10 mouse cellular contexts compared by ENCODE assay signal in genomic region chr6:149260801-149261239, GRCm38 (mm10). TPM values are rescaled to one million over a fixed set of nuclear protein-coding genes. Genes with fewer than 3 reads are reported as not detected.
DNase-seq lines count a peak whose midpoint lies in the region; TF ChIP-seq lines count a peak whose summit lies in the region.
"Had no signal": no experiment of that assay in that cellular context is flagged by ENCODE, and none has a peak within 500 bp of the region (broad histone marks: within the 10 kb centered on the region; RNA-seq: fewer than 3 reads in every experiment).

No protein-coding gene starts in this region.

- H3K79me3 ChIP-seq in C2C12 (ENCODE audit: low read depth) = no peaks in the 10 kb centered on the region

- TF ChIP-seq CTCF in C2C12 (IDR thresholded peaks at IDR 0.05; ENCODE audit: control insufficient read depth, insufficient read depth, insufficient read length) = no peak

- H3K36me3 ChIP-seq in C2C12 (ENCODE audit: control insufficient read depth, insufficient read depth) = no peaks in the 10 kb centered on the region
- H3K36me3 ChIP-seq in macrophage (ENCODE audit: inconsistent target) = no peaks in the 10 kb centered on the region
- H3K36me3 ChIP-seq: neural tube, embryonic 13.5 days had no signal

- intact Hi-C loops in left cerebral cortex, postnatal 10 days (cut with DNase I) = no loop called here

- no peak overlapping the region for H3ac ChIP-seq in C2C12 (ENCODE audit: control insufficient read depth, insufficient read length, low read depth)

- WGBS in macrophage (ENCODE audit: missing documents) = 43% methylated on average over 3 of the region's 3 CpGs

- H3K79me2 ChIP-seq in C2C12 (ENCODE audit: control insufficient read depth, insufficient read depth) (no peaks in the 10 kb centered on the region), macrophage (ENCODE audit: inconsistent target) (no peaks in the 10 kb centered on the region)

- H3K4me3 ChIP-seq in C2C12 (ENCODE audit: insufficient read depth, poor library complexity, severe bottlenecking) (no peak overlapping the region), macrophage (ENCODE audit: inconsistent target) (no peak overlapping the region)
- H3K4me3 ChIP-seq: neural tube, embryonic 13.5 days had no signal

- no peaks in the 10 kb centered on the region for H3K27me3 ChIP-seq in C2C12 (ENCODE audit: control insufficient read depth, insufficient read depth, insufficient read length)
- H3K27me3 ChIP-seq: neural tube, embryonic 13.5 days had no signal

- H3K27ac ChIP-seq in macrophage = peak overlapping the region; percentile 64
- H3K27ac ChIP-seq: neural tube, embryonic 13.5 days had no signal

- DNase-seq in MEL-GATA-1-ER (ENCODE audit: extremely low read depth, low read depth) = peak; percentile 21
- peak; percentile 90 for DNase-seq in fibroblast of lung, adult 2 months (ENCODE audit: low read depth)
- DNase-seq in left cerebral cortex, postnatal 10 days (ENCODE audit: extremely low spot score in 1 of 2, low spot score in 2 of 2) = no peak
- no peak for DNase-seq in T-cell, adult 2 months (ENCODE audit: low spot score)
- DNase-seq in retina, embryonic 14.5 days (ENCODE audit: low spot score) = no peak
- DNase-seq in heart, postnatal 4 days = no peak
- DNase-seq: gastrocnemius, postnatal 10 days had no signal

TF ChIP-seq in C2C12, 6 proteins besides CTCF, POLR2A, EP300 and RAD21:
- TF ChIP-seq CEBPB (IDR thresholded peaks at IDR 0.05; ENCODE audit: low read depth) (peak; percentile 92), MYOG (IDR thresholded peaks at IDR 0.05; ENCODE audit: control insufficient read depth, extremely low read depth, insufficient read length) (no peak), USF1 (IDR thresholded peaks at IDR 0.05; ENCODE audit: low read depth) (peak; percentile 20), FOSL1 (IDR thresholded peaks at IDR 0.05; ENCODE audit: insufficient read depth, low read length, poor library complexity, severe bottlenecking) (no peak)
TF ChIP-seq in C2C12: peak in this region for 2.

RNA-seq across cellular contexts. Expression of gene Resf1, which starts 48.4 kb away (rescaled TPM):
- polyA plus RNA-seq in C2C12 (2012; fragmentation: generic; extraction: Trizol) (4.3 TPM), macrophage (2018) (17.9 to 42.9 TPM (median 39.0 TPM) in 3 replicates)
- 1,000 to 10,000 TPM in 2 of 26 experiments, 100 to 1,000 TPM in 24; 240 to 1,192 (median 525) TPM for total RNA-seq in macrophage (2018; cell fraction: chromatin; rRNA removed)
- 100 to 1,000 TPM in 8 of 26 experiments, 10 to 100 TPM in 18; 49.3 to 133 (median 69.6) TPM for total RNA-seq in macrophage (2018; cell fraction: cytosol; rRNA removed)
- 100 to 1,000 TPM; 183 to 806 (median 358) TPM for total RNA-seq in macrophage (2018; cell fraction: nucleus; rRNA removed)
- total RNA-seq in left cerebral cortex, postnatal 10 days (2021) = 10 to 100 TPM; 13.9 to 15.6 TPM
- 10 to 100 TPM; 20.9 to 24.8 TPM for total RNA-seq in heart, postnatal 4 days (2021)

Comparison
In these comparisons a context has a peak if more than half of its experiments do, and no peak if none do; other contexts are left out.
1. DNase-seq: peak in MEL-GATA-1-ER (single experiment) and fibroblast of lung, adult 2 months (single experiment); none in left cerebral cortex, postnatal 10 days (0 of 2), T-cell, adult 2 months (single experiment), retina, embryonic 14.5 days (single experiment) and heart, postnatal 4 days (single experiment).